Mouse (Mus musculus) brain, embryonic 18.5 days (tissue): ENCODE measurements around the gene Gm37240.
A peak's percentile ranks its signal among the peaks of the same experiment; 100 is the strongest.

Experiments used
- DNase-seq: peaks from one replicate; pipeline ENCODE4 v3.0.0-alpha.2; 2012; ENCODE audit warnings: low read depth, low spot score

The Gm37240 gene

DNA sequence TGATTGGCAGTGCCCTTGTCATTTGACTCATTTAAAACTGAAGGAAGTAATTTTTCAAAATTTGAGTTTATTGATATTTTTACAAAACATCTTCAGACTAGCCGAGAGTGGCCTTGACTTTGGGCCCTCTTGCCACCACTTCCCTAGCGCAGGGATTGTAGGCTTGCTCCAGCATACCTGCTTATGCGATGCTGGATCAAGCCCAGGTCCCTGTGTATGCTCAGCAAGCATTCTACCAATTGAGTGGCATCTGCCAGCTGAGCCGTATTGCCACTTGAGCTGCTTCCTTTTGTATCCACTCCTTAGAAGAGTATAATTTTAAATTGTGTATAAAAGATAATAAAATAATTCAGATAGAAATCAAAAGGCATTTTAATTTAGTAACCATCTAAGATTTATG lies 1046.0 kb downstream of the Gm37240 start:
- no peak for DNase-seq

DNA sequence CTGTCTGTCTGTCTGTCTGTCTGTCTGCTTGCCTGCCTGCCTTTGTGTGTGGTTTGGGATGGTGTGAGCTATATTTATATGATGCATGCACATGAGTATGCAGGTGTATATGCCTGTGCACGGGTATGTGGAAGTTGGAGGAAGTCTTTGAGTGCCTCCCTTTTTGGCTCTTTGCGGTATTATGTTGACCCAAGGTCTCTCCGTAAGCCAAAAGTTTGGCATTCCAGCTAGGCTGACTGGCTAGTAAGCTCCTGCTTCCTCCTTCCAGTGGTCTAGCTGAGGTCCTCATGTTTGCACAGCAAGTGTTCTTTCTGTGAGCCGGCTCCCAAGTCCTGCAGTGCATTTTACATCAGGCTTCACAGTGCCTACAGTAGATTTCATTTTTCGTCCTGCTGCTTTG lies 1047.8 kb downstream of the Gm37240 start:
- DNase-seq, result no peak

DNA sequence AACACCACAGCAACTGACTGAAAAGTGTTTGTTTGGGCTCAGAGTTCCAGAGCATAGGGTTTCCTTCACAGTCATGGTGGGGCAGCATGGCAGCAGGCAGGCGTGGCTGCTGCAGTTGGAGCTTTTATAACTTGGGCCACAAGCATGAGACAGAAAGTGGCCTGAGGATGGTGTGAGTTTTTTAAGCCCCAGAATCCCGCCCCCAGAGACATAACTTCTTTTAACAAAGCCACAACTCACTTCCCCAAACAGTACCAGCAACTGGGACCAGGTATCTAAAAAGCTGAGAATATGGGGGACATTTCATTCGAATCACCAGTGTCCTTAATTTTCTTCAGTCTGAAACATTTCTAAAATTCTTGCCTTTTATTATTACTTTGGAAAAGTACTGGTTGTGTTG lies 1049.3 kb downstream of the Gm37240 start:
- no peak for DNase-seq

DNA sequence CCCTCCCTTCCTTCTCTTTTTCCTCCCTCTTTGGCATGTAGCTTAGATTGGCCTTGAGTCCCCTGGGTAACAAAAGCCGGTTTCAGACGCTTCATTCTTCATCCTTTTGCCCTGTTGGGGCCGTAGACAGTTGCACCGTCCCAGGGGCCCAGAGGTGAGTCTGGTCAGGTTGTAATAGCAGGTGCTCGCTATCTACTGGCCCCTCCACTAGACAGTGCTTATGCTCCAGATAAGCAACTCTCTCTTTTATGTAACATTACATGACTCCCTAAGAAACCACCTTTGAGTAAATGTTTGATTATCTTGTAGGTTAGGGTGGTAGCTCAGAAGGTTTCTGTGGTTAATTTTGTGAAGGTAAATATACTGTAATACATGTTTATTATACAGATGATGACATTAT lies 1051.3 kb downstream of the Gm37240 start:
- no peak for DNase-seq

DNA sequence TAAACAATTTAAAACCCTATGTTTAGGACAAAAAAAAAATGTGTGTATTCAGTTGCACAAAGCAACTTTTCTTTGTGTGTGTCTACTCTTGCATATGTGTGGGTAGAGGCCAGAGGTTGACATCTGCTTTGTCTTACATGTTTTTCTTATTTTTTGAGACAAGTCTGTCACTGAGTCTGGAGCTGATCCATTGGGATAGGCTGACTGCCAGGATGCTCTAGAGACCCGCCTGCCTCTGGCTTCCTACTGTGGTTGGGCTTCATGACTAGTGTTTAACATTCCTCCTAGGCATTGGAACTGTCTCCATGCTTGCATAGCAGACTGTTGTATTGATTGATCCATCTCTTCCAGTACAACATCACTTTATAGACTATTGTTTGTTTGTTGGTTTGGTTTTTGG lies 1058.0 kb downstream of the Gm37240 start:
- no peak for DNase-seq

DNA sequence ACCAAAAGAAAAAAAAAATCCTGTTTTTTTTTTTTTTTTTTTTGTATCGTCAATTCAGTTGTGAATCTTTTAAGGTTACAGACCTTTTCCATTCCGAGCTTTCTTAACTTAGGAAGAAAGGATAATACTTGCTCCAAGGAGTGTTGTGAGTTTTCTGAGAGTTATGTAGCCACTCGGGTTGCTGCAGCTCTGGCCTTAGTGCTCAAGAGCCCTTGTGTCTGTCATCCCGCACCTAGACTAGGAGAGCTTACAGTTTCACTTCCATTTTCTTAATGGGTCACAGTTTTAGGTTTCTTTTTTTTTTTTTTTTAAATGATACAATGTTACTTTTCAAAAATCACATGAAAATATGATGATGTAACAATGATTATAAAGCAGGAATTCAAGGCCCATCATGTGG lies 1059.7 kb downstream of the Gm37240 start:
- DNase-seq, result no peak

DNA sequence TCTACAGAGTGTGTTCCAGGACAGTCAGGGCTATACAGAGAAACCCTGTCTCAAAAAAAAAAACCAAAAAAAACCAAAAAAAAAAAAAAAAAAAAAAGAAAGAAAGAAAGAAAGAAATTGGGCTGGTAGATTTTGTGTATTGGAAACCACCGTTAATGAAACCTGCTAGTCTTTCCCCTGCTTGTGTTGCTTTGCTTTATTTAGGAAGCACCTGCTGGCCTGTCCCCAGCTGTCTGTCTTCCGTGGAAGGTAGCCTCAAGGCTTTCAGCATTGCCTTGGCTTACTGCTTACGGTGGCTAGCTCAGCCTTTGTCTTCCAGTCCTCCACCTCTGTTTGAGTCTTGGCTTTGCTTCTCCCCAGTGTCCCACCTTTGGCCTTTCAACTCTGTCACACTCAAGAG lies 1060.4 kb downstream of the Gm37240 start:
- no peak for DNase-seq

DNA sequence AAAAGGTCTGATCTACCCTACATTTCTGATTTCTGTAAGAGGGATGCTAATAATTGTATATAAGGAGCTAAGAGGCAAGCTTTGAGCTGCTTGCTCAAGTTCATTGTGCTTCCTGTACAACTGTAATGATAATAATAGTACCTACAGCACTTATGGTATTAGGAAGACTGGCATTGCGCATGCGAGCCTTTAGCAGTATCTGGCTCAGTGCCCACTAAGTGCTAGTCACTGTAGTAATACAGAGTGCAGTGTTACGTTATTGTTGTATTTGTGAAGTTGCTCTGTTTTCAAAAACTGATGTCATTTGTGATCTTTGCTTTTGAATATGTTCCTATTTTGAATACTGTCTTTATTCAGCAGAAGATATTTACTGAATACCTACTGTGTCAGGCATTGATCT lies 1060.9 kb downstream of the Gm37240 start:
- no peak for DNase-seq

DNA sequence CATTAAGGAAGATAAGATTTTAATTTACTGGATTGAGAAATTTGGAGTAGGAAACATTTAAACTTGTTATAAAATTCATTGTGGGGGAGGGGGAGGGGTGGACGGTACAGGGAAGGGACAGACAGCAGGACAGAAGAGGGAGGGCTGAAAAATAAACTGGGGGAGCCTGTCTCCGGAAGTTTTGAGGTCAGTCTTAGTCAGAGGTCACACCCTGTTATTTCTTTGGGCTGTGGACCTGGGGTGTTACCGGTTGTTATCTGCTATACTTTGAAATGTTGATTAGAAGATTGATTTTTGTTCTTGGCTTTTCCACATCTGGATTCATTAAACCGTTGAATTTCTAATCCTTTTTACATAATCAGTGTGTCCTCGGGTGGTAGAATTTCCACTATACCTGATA lies 1061.3 kb downstream of the Gm37240 start:
- no peak for DNase-seq

DNA sequence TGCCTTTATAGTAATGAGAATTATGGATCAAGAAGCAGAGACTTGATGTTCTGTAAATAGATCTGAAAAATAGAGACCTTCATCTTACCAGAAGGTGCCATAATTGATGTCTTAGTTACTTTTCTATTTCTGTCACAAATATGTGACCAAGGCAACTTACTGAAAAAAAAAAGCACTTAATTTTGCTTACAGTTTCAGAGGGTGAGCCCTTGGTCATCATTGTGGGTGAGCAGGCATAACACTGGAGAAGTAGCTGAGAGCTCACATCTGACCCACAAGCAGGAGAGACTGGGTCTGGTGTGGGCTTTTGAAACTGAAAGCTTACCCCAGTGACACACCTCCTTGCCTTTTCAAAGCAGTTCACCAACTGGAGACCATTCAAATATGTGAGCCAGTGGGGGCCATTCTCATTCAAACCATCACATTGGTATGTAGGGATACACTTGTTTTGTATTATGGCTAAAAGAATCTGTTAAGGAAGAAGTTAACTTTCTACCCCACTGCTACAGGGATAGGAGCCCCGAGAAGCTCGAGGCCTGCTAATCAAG lies 1066.6 kb downstream of the Gm37240 start:
- DNase-seq, result no peak

DNA sequence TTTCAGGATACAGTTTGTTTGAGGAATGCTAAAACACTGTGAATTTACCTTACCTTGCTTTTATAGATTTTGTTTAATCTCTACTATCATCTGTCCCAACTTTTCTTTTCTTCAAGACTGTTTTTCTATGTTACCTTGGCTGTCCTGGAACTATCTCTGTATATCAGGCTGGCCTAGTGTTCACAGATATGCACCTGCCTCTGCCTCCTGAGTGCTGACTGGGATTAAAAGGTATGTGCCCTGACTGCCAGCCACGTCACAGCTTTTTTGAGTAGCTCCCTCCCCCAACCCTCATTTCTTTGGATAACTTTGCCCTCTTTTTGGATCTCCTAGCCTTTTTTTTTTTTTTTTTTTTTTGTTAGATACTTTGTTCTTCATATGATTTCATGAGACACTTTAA lies 1070.4 kb downstream of the Gm37240 start:
- DNase-seq, result no peak

DNA sequence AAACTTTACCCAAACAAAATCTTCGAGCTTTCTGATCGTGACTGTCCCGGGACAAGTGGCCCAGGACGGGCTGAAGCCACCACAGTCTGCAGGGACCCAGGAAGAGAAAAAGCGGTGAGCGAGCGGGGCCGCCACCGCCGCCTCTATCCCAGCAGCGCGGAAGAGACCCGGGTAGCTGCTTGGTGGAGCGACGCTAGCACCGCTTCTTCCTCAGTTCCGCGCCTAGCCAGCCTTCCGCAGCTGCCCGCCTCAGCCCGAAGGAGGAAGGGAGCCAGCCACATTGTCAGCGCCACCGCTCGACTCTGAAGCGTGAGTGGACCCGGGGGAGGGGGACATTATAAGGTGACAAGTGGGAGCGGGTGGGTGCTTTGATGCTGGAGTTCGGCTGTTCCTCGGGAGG lies 1071.9 kb downstream of the Gm37240 start:
- no peak for DNase-seq

DNA sequence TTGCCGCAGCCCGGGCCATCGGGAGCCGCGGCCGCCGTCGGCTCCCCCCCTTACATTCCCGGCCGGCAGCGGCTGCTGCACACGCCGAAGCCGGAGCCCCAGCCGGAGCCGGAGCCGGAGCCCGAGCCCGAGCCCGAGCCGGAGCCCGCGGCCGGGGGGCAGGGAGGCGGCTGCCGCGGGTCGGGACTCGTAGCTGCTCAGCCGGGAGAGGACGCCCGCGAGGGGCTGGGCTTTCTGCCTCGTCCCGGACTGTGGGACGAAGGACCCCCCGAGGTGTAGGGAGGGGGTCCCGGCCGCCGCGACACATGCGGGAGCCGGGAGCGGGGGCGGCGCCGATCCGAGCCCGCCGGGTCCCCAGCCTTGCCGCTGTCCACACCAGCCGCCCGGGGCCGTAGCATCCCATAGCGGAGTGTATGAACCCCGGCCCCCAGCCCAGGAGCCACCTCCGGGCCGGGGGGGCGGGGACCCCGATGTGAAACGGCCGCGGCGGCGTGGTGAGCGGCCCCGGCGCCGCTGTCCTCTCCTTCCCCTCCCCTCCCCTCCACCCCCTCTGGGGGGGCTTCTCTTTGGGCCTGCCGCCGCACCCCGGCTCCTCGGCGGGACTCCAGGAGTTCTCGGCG lies 1072.4 kb downstream of the Gm37240 start, which contains the start of gene Fbxw7:
Fbxw7 (plus strand) TSS at position 507 of the 620 bp plus-strand sequence.
- DNase-seq, result no peak

DNA sequence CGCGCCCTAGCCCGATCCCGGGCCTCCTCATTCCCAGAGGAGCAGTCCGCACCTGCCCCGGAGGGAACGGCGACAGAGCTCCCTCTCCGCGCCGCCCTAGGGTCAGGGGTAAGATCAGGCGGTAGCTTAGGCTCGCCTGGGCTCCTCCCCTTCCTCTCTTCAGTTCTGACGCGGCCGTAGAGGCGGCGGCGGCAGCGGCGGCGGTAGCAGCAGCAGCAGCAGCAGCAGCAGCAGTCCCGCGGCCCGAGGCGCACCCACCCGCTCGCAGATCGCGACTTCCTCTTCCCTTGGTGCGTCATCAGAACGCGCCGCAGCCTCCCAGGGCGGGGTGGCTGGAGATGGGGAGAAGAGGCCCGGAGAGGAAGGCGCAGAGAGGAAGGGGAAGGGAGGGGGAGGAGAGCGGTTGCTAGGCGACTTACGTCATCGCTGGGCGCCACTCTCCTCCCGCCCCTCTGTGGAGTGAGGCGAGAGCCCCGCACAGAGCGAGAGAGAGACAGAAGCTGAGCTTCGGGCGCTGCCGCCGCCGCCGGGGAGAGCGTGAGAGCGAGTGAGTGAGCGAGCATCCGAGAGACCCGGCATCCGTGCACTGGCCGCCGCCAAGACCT lies 1073.1 kb downstream of the Gm37240 start:
- peak; percentile 100 for DNase-seq

DNA sequence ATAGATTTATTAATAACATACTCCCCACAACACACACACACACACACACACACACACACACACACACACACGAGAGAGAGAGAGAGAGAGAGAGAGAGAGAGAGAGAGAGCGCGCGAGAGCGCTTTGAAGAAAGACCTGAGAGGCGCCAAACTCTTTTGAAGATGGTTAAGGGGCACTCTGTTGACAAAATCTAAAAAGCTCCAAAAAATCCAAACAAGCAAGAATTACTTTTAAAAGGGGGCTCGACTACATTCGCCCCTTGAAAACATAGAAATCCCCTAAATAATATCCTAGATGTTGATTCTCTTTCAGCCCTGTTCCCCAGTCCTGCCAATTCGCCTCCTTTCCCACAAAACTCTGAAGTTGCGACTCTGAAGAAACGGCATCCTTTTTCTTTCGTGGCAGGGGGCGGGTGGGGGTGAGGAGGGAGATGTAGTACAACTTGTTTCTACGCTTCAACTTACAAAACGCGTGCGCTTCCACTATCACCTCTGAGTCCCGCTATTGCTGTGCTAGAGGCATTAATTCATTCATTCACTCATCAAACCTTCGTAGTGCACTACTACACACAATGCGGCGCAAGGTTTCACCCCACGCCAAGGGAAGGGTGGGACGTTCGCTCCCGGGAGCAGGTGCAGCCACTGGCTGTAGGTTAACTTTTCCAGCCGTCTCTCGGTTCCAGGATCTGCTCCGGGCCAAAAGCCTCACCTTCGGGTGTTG lies 1073.7 kb downstream of the Gm37240 start:
- peak; percentile 12 for DNase-seq

DNA sequence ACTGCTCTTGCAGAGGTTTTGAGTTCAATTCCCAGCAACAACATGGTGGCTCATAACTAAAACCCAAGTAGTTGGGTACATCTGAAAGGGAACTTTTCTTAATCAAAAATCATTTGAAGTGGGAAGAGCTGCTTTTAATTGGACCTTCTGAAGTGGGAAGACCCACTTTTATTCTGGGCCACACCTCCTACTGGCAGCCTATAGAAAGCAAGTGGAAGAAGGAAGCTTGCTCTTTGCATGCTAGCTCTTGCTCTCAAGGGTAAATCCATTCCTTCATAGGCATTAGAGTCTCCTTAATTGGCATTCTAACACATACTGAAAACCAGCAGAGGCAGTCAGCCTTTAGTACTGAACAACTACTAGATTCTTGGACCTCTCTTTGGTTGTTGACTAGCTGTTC lies 1076.5 kb downstream of the Gm37240 start:
- DNase-seq, result no peak

DNA sequence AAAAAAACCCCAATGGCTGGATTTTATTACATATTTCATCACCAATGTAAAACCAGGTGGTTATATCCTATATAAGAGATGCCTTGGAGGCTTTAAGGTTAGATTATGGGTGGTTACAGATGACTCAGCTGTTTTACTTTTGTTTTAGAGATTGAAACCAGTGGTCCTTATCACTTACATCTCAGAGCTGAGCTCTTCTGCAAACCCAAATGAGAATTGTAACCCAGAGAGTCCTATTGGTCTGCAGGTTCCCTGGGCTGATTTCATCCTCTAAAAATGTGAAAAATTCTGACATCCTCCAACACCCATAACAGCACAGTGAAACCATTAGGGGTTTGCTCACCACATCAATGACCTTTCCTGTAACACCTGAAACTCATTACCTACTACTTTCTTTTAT lies 1078.4 kb downstream of the Gm37240 start:
- no peak for DNase-seq

DNA sequence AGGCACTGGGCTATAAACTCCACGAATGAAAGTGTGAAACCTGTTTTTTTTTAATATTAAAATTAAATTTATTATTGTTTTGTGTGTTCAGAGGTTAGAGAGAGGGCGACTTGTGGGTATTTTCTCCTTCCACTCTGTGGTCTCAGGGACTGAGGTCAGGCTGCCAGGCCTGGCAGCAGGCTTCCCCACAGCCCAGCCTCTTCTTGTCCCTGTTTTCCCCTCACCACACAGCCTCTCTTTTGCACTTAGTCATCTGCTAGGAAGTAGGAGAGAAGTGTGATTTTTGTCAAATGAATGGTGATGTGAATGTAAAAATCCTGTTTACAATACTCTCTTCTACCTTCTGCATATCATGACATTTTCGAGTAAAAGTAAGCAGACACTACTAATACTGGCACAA lies 1079.5 kb downstream of the Gm37240 start:
- no peak for DNase-seq

DNA sequence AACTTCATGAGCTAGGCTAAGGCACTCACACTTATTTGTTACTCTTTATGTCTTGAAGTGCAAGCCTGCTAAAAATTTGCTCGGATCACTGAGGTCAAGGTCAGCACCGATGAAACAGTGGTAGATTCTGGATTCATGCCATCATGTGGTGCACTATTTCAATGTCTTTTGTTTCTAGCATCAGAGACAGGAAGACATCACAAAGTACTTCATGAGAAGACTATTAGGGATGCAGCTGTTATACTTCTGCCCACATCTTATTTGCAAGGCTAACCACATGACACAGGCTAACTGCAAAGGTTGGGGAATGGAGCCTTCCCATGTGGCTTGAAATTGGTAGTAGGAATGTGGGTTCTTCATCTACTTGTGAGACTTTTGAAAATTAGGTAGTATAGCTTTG lies 1081.1 kb downstream of the Gm37240 start:
- DNase-seq, result no peak

DNA sequence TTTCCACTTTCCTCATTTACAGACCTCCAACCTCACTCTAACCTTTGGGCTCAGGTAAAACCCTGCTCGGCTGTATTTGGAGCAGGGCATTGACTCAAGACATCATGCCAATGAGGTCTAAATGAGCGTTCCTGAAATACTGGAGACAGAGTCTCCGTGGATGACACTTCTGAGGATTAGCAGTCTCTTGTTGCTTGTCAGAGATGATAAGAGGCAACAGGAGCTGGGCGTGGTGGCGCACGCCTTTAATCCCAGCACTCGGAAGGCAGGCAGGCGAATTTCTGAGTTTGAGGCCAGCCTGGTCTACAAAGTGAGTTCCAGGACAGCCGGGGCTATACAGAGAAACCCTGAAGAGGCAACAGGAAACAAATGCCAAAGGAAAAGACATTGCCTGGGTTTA lies 1083.3 kb downstream of the Gm37240 start:
- DNase-seq, result no peak

DNA sequence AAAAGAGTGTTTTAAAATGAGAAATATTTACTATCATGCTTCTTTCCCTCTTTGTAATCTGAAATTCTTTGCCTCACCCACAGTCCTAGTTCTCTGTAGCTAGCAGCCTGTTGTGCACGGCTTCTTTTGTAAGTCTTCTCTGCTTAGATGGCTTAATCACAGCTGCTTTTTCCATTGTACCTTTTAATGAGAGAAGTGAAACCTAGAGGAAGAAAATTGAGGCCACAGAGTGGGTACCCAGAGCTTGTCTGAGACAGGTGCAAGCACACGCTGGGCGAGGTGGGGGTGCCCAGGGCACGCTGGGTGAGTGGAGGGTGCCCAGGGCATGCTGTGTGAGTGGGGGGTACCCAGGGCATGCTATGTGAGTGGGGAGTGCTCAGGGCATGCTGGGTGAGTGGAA lies 1099.4 kb downstream of the Gm37240 start:
- no peak for DNase-seq

DNA sequence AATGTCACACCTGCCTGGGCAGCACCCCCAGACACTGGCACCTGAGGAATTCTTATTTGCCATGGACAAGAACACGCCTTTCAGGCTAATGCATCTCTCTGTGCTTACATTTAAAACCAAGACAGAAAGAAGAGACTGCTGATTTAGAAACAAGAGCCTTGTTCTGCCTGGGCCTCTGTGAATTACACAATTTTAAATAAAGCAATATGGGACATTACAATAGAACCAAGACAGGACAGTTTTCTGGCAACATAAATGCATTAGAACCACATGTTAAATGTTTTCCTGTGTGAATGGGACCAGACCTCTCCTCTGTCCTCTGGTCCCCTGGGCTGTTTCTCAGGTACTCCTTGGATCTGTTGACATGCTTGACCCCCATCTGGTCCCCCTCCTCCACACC lies 1111.2 kb downstream of the Gm37240 start:
- no peak for DNase-seq

DNA sequence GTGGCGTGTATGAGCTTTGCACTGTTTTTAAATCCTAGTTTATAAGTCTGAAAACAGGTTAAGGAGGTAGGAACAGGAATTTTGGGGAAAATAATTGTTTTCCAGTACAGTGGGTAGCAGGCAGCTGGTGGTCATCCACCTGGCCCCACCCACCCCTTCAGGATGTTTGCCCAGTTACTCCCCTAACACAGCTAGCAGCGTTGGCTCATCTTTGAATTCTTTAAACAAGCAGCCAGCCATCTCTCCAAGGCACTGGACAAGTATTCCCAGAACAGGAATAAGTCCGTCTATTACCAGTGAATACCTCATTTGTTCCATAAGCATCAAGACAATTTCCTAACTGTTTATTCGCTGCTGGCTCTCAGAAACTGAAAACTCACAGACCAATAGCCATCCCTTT lies 1111.7 kb downstream of the Gm37240 start:
- DNase-seq, result no peak
